Mouse (Mus musculus) brain, embryonic 14.5 days (tissue): Measurements from ENCODE around the gene Lcmt1.

Experiments used
- CTCF ChIP-seq: fragments of 200-500 bp; IDR thresholded peaks from 2 replicates; pipeline ENCODE4 v1.5.1; 2012; ENCODE audit warnings: inconsistent platforms, mild to moderate bottlenecking, moderate library complexity, borderline replicate concordance; ENCODE audit not compliant: insufficient read depth, insufficient read length; ENCODE audit errors: extremely low read depth
- POLR2A ChIP-seq: fragments of 200-500 bp; IDR thresholded peaks from 2 replicates; pipeline ENCODE4 v1.6.1; 2012; ENCODE audit warnings: mild to moderate bottlenecking, inconsistent platforms, borderline replicate concordance; ENCODE audit not compliant: poor library complexity, insufficient read depth, insufficient read length, severe bottlenecking; ENCODE audit errors: extremely low read depth

DNA sequence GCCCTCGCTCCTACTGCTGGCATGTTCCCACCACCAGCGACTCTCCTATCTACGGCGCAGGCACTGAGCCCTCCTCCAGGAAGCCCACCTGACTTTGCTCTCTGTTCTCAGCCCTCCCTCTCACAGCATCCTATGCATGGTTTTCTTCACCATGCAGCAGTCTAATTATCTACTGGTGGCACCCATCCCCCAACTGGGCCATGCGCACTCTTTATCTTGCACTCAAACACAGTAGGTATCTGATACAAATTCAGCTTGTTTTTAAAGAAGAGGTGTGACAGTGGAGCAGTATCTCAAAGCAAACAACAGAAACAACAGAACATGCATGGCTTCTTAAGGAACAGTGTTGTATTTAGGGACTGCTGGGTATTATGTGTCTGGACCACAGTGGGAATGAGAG is 43.5 kb upstream of the Lcmt1 start:
- no peak for TF ChIP-seq CTCF
- TF ChIP-seq POLR2A = no peak
